Mouse (Mus musculus) kidney, embryonic 15.5 days (tissue): ENCODE measurements around the gene Slc39a11. TPM values are rescaled to one million over a fixed set of nuclear protein-coding genes. Genes with fewer than 3 reads are reported as not detected.

Experiments used
- ATAC-seq: fragments of 200-750 bp; cut with Nextera tagmentation; replicated peaks from 2 replicates; pipeline ENCODE4 v1.8.0; 2017; ENCODE audit warnings: moderate TSS enrichment; ENCODE audit not compliant: low FRiP score
- H3K27ac ChIP-seq: fragments of 300-500 bp; sonication (generic); 2 replicates; pipeline ENCODE4 v1.5.1; 2015; ENCODE audit warnings: mild to moderate bottlenecking, inconsistent platforms
- H3K27me3 ChIP-seq: fragments of 300-500 bp; sonication (generic); 2 replicates; pipeline ENCODE4 v1.6.1; 2015; ENCODE audit warnings: inconsistent platforms
- H3K36me3 ChIP-seq: fragments of 300-500 bp; sonication (generic); 2 replicates; pipeline ENCODE4 v1.6.1; 2015; ENCODE audit warnings: inconsistent platforms
- H3K4me1 ChIP-seq: fragments of 300-500 bp; sonication (generic); 2 replicates; pipeline ENCODE4 v1.6.1; 2015; ENCODE audit warnings: inconsistent platforms
- H3K4me2 ChIP-seq: fragments of 300-500 bp; sonication (generic); 2 replicates; pipeline ENCODE4 v1.6.1; 2015; ENCODE audit warnings: moderate library complexity, mild to moderate bottlenecking, inconsistent platforms
- H3K4me3 ChIP-seq: fragments of 300-500 bp; sonication (generic); replicated peaks from 2 replicates; pipeline ENCODE4 v1.5.1; 2015; ENCODE audit warnings: mild to moderate bottlenecking, inconsistent platforms
- H3K9ac ChIP-seq: fragments of 300-500 bp; sonication (generic); 2 replicates; pipeline ENCODE4 v1.6.1; 2015; ENCODE audit warnings: mild to moderate bottlenecking, inconsistent platforms
- H3K9me3 ChIP-seq: fragments of 300-500 bp; sonication (generic); replicated peaks from 2 replicates; pipeline ENCODE4 v1.6.1; 2016; ENCODE audit warnings: inconsistent platforms
- WGBS: fragments of 180-500 bp; shearing (Covaris S2); methylation state at CpG from one replicate; pipeline ENCODE4 v1.1.7; 2015; ENCODE audit warnings: mixed read lengths; 5-methylcytosine and 5-hydroxymethylcytosine counted together
- polyA plus RNA-seq: library from polyadenylated mRNA; unstranded; fragments of >200 nt; fragmentation: Nextera tagmentation; extraction: Ambion mirVana; gene quantifications from 2 replicates; pipeline ENCODE4 v1.2.1, GENCODE M21; 2015

Gene Slc39a11
- polyA plus RNA-seq, 1 experiment from 2014 or later = 22.2 TPM

GRCm38 (mm10) chr11:113534341-113534740 lies 115.5 kb downstream of the Slc39a11 start:
- Histone ChIP-seq H3K4me1 (peaks cover 4% of the 10 kb centered on the region; the same call in 1 of the 2 replicates), H3K4me3 (no peak overlapping the region), H3K4me2 (no peak overlapping the region), H3K9ac (no peak overlapping the region), H3K9me3 (no peaks in the 10 kb centered on the region), H3K27ac (no peak overlapping the region), H3K27me3 (no peaks in the 10 kb centered on the region), H3K36me3 (no peaks in the 10 kb centered on the region)
- no peak for ATAC-seq
- WGBS = 68% methylated on average over 11 of the region's 11 CpGs

- H3K36me3 ChIP-seq = no peaks in the 10 kb centered on the region
- H3K27ac ChIP-seq = no peak overlapping the region
- H3K4me3 ChIP-seq = no peak overlapping the region
- H3K4me1 ChIP-seq = peaks cover 4% of the 10 kb centered on the region; the same call in 1 of the 2 replicates
- no peaks in the 10 kb centered on the region for H3K9me3 ChIP-seq
- no peak overlapping the region for H3K4me2 ChIP-seq
- no peaks in the 10 kb centered on the region for H3K27me3 ChIP-seq
- no peak for ATAC-seq
- no peak overlapping the region for H3K9ac ChIP-seq
- 48% methylated on average over 7 of the region's 7 CpGs for WGBS
These were observed 115.9 kb downstream of the Slc39a11 start for GRCm38 (mm10) chr11:113533931-113534330.

GRCm38 (mm10) chr11:113528391-113528790 lies 121.5 kb downstream of the Slc39a11 start:
- Histone ChIP-seq H3K27ac (no peak overlapping the region), H3K4me2 (no peak overlapping the region), H3K9ac (no peak overlapping the region), H3K4me3 (no peak overlapping the region), H3K4me1 (no peaks in the 10 kb centered on the region), H3K9me3 (no peaks in the 10 kb centered on the region), H3K36me3 (no peaks in the 10 kb centered on the region), H3K27me3 (no peaks in the 10 kb centered on the region)
- 93% methylated on average over 3 of the region's 3 CpGs for WGBS
- no peak for ATAC-seq

- Histone ChIP-seq H3K4me1 (no peaks in the 10 kb centered on the region; the same call in 1 of the 2 replicates), H3K27me3 (no peaks in the 10 kb centered on the region), H3K9ac (no peak overlapping the region), H3K4me3 (no peak overlapping the region), H3K4me2 (no peak overlapping the region), H3K36me3 (no peaks in the 10 kb centered on the region), H3K9me3 (no peaks in the 10 kb centered on the region), H3K27ac (no peak overlapping the region)
- 71% methylated on average over 18 of the region's 18 CpGs for WGBS
- ATAC-seq = no peak
These were observed 124.1 kb downstream of the Slc39a11 start for GRCm38 (mm10) chr11:113525731-113526130.

GRCm38 (mm10) chr11:113522726-113523125 lies 127.2 kb downstream of the Slc39a11 start:
- no peaks in the 10 kb centered on the region for H3K36me3 ChIP-seq
- no peak overlapping the region for H3K4me3 ChIP-seq
- H3K4me2 ChIP-seq = no peak overlapping the region
- no peak overlapping the region for H3K27ac ChIP-seq
- no peak for ATAC-seq
- H3K4me1 ChIP-seq = peaks cover 9% of the 10 kb centered on the region; the same call in 1 of the 2 replicates
- no peaks in the 10 kb centered on the region for H3K27me3 ChIP-seq
- no peak overlapping the region for H3K9ac ChIP-seq
- H3K9me3 ChIP-seq = no peaks in the 10 kb centered on the region
- 81% methylated on average over 4 of the region's 4 CpGs for WGBS

GRCm38 (mm10) chr11:113521469-113522190 lies 128.2 kb downstream of the Slc39a11 start:
- H3K36me3 ChIP-seq = no peaks in the 10 kb centered on the region
- WGBS = 81% methylated on average over 20 of the region's 20 CpGs
- no peaks in the 10 kb centered on the region for H3K9me3 ChIP-seq
- H3K4me1 ChIP-seq = peaks cover 9% of the 10 kb centered on the region; the same call in 1 of the 2 replicates
- H3K27ac ChIP-seq = no peak overlapping the region
- no peak overlapping the region for H3K4me3 ChIP-seq
- no peak for ATAC-seq
- no peak overlapping the region for H3K9ac ChIP-seq
- no peaks in the 10 kb centered on the region for H3K27me3 ChIP-seq
- no peak overlapping the region for H3K4me2 ChIP-seq

- H3K27ac ChIP-seq = no peak overlapping the region
- no peaks in the 10 kb centered on the region for H3K9me3 ChIP-seq
- WGBS = 60% methylated on average over 17 of the region's 17 CpGs
- peaks cover 12% of the 10 kb centered on the region; the same call in 1 of the 2 replicates for H3K4me1 ChIP-seq
- no peak overlapping the region for H3K4me3 ChIP-seq
- ATAC-seq = no peak
- no peak overlapping the region for H3K9ac ChIP-seq
- no peaks in the 10 kb centered on the region for H3K27me3 ChIP-seq
- no peaks in the 10 kb centered on the region for H3K36me3 ChIP-seq
- no peak overlapping the region for H3K4me2 ChIP-seq
These were observed 128.9 kb downstream of the Slc39a11 start for GRCm38 (mm10) chr11:113520851-113521461.

- ATAC-seq = no peak
- Histone ChIP-seq H3K27ac (no peak overlapping the region), H3K9ac (no peak overlapping the region), H3K4me3 (no peak overlapping the region), H3K27me3 (no peaks in the 10 kb centered on the region), H3K36me3 (no peaks in the 10 kb centered on the region), H3K4me1 (peaks cover 13% of the 10 kb centered on the region; the same call in 1 of the 2 replicates), H3K4me2 (no peak overlapping the region), H3K9me3 (no peaks in the 10 kb centered on the region)
- WGBS = 78% methylated on average over 8 of the region's 8 CpGs
These were observed 129.5 kb downstream of the Slc39a11 start for GRCm38 (mm10) chr11:113520373-113520772.

- H3K4me1 ChIP-seq = peaks cover 13% of the 10 kb centered on the region; the same call in 1 of the 2 replicates
- no peak overlapping the region for H3K4me3 ChIP-seq
- no peaks in the 10 kb centered on the region for H3K36me3 ChIP-seq
- H3K4me2 ChIP-seq = no peak overlapping the region
- H3K27ac ChIP-seq = no peak overlapping the region
- H3K9ac ChIP-seq = no peak overlapping the region
- no peaks in the 10 kb centered on the region for H3K27me3 ChIP-seq
- no peaks in the 10 kb centered on the region for H3K9me3 ChIP-seq
- 0 out of 2 replicates have a peak, but pooled peaks have one; percentile 27 for ATAC-seq
- 83% methylated on average over 7 of the region's 7 CpGs for WGBS
These were observed 129.9 kb downstream of the Slc39a11 start for GRCm38 (mm10) chr11:113519973-113520372.

- no peak overlapping the region for H3K9ac ChIP-seq
- H3K4me3 ChIP-seq = no peak overlapping the region
- H3K27ac ChIP-seq = no peak overlapping the region
- WGBS = 67% methylated on average over 7 of the region's 7 CpGs
- H3K27me3 ChIP-seq = no peaks in the 10 kb centered on the region
- no peak overlapping the region for H3K4me2 ChIP-seq
- H3K9me3 ChIP-seq = no peaks in the 10 kb centered on the region
- H3K36me3 ChIP-seq = no peaks in the 10 kb centered on the region
- ATAC-seq = no peak
- peaks cover 18% of the 10 kb centered on the region; the same call in 1 of the 2 replicates for H3K4me1 ChIP-seq
These were observed 131.7 kb downstream of the Slc39a11 start for GRCm38 (mm10) chr11:113518176-113518575.

- ATAC-seq = no peak
- Histone ChIP-seq H3K4me2 (no peak overlapping the region), H3K9me3 (no peaks in the 10 kb centered on the region), H3K4me3 (no peak overlapping the region), H3K27me3 (no peaks in the 10 kb centered on the region), H3K4me1 (peaks cover 18% of the 10 kb centered on the region), H3K9ac (no peak overlapping the region), H3K36me3 (no peaks in the 10 kb centered on the region), H3K27ac (no peak overlapping the region)
- 51% methylated on average over 10 of the region's 10 CpGs for WGBS
These were observed 133.7 kb downstream of the Slc39a11 start for GRCm38 (mm10) chr11:113516156-113516555.

GRCm38 (mm10) chr11:113512976-113513375 lies 136.9 kb downstream of the Slc39a11 start:
- Histone ChIP-seq H3K27me3 (no peaks in the 10 kb centered on the region), H3K4me3 (no peak overlapping the region), H3K4me2 (no peak overlapping the region), H3K36me3 (no peaks in the 10 kb centered on the region), H3K4me1 (peaks cover 9% of the 10 kb centered on the region), H3K9ac (no peak overlapping the region), H3K27ac (peak overlapping the region; percentile 52; the same call in 1 of the 2 replicates), H3K9me3 (no peaks in the 10 kb centered on the region)
- WGBS = 45% methylated on average over 10 of the region's 10 CpGs
- ATAC-seq = peak; percentile 35
